Mouse (Mus musculus) midbrain, embryonic 11.5 days (tissue): ENCODE data around the gene Inpp5e. TPM values are rescaled to one million over a fixed set of nuclear protein-coding genes. Genes with fewer than 3 reads are reported as not detected.

ENCODE experiments used
- ATAC-seq: fragments of 200-750 bp; cut with Nextera tagmentation; 2 replicates; pipeline ENCODE4 v1.8.0; 2017; ENCODE audit warnings: moderate TSS enrichment, moderate library complexity; ENCODE audit not compliant: low FRiP score
- DNase-seq: peaks from one replicate; pipeline ENCODE4 v3.0.0; 2015; ENCODE audit warnings: low spot score; ENCODE audit errors: missing footprints
- H3K27ac ChIP-seq: fragments of 300-500 bp; sonication (generic); 2 replicates; pipeline ENCODE4 v1.5.1; 2014; ENCODE audit warnings: low read depth, low read length
- H3K27me3 ChIP-seq: fragments of 300-500 bp; sonication (generic); 2 replicates; pipeline ENCODE4 v1.6.1; 2014; ENCODE audit warnings: mild to moderate bottlenecking, low read length, moderate library complexity, mixed read lengths; ENCODE audit not compliant: control insufficient read depth, insufficient read depth
- H3K36me3 ChIP-seq: fragments of 300-500 bp; sonication (generic); 2 replicates; pipeline ENCODE4 v1.6.1; 2014; ENCODE audit warnings: mild to moderate bottlenecking, low read length, moderate library complexity, mixed read lengths; ENCODE audit not compliant: control insufficient read depth, insufficient read depth
- H3K4me1 ChIP-seq: fragments of 300-500 bp; sonication (generic); 2 replicates; pipeline ENCODE4 v1.6.1; 2014; ENCODE audit warnings: low read length; ENCODE audit not compliant: control insufficient read depth, insufficient read depth
- H3K4me2 ChIP-seq: fragments of 300-500 bp; sonication (generic); 2 replicates; pipeline ENCODE4 v1.6.1; 2014; ENCODE audit warnings: mild to moderate bottlenecking, moderate library complexity
- H3K4me3 ChIP-seq: fragments of 300-500 bp; sonication (generic); 2 replicates; pipeline ENCODE4 v1.5.1; 2014; ENCODE audit warnings: low read depth, low read length
- H3K9ac ChIP-seq: fragments of 300-500 bp; sonication (generic); 2 replicates; pipeline ENCODE4 v1.6.1; 2014; ENCODE audit warnings: low read length
- H3K9me3 ChIP-seq: fragments of 300-500 bp; sonication (generic); 2 replicates; pipeline ENCODE4 v1.6.1; 2016; ENCODE audit warnings: low read length; ENCODE audit not compliant: control insufficient read depth
- WGBS: fragments of 180-500 bp; shearing (Covaris S2); extraction: QIAGEN DNeasy Blood & Tissue Kit; methylation state at CpG from one replicate; pipeline ENCODE4 v1.1.7; 2014; 5-methylcytosine and 5-hydroxymethylcytosine counted together
- polyA plus RNA-seq: library from polyadenylated mRNA; unstranded; fragments of >200 nt; fragmentation: Nextera tagmentation; extraction: Ambion mirVana; gene quantifications from 2 replicates; pipeline ENCODE4 v1.2.1, GENCODE M21; 2014

Inpp5e gene
- polyA plus RNA-seq, 1 experiment from 2014 or later: 23.3 TPM

GRCm38 (mm10) chr2:26444368-26444767, 35.4 kb upstream of the Inpp5e start:
- no peak for ATAC-seq
- H3K36me3 ChIP-seq: peaks cover 9% of the 10 kb centered on the region; the same call in 1 of the 2 replicates
- WGBS: 6% methylated on average over 15 of the region's 15 CpGs
- H3K27me3 ChIP-seq: no peaks in the 10 kb centered on the region
- no peak overlapping the region for H3K27ac ChIP-seq
- H3K4me3 ChIP-seq: peak overlapping the region; percentile 78
- peak overlapping the region; percentile 80 for H3K9ac ChIP-seq
- no peaks in the 10 kb centered on the region for H3K9me3 ChIP-seq
- H3K4me1 ChIP-seq: peaks cover 23% of the 10 kb centered on the region
- no peak for DNase-seq
- peak overlapping the region; percentile 82 for H3K4me2 ChIP-seq

GRCm38 (mm10) chr2:26443876-26444275, 34.9 kb upstream of the Inpp5e start:
- peak overlapping the region; percentile 80 for H3K9ac ChIP-seq
- no peak for ATAC-seq

GRCm38 (mm10) chr2:26442843-26443242, 33.8 kb upstream of the Inpp5e start:
- Histone ChIP-seq H3K4me3 (no peak overlapping the region), H3K27ac (no peak overlapping the region), H3K4me2 (no peak overlapping the region), H3K36me3 (peaks cover 11% of the 10 kb centered on the region; the same call in 1 of the 2 replicates), H3K4me1 (peaks cover 23% of the 10 kb centered on the region), H3K9ac (no peak overlapping the region), H3K27me3 (no peaks in the 10 kb centered on the region), H3K9me3 (no peaks in the 10 kb centered on the region)
- DNase-seq (no peak), ATAC-seq (no peak)
- 72% methylated on average over 1 of the region's 1 CpGs for WGBS

More at GRCm38 (mm10) chr2:26443876-26444275, 34.9 kb upstream of the Inpp5e start:
- Histone ChIP-seq H3K4me2 (peak overlapping the region; percentile 82), H3K27me3 (no peaks in the 10 kb centered on the region), H3K27ac (no peak overlapping the region), H3K9me3 (no peaks in the 10 kb centered on the region), H3K4me1 (peaks cover 23% of the 10 kb centered on the region), H3K4me3 (peak overlapping the region; percentile 78), H3K36me3 (peaks cover 9% of the 10 kb centered on the region; the same call in 1 of the 2 replicates)
- WGBS: 61% methylated on average over 3 of the region's 3 CpGs
- DNase-seq: no peak

GRCm38 (mm10) chr2:26441688-26442087, 32.7 kb upstream of the Inpp5e start:
- no peak overlapping the region for H3K4me2 ChIP-seq
- WGBS: 84% methylated on average over 5 of the region's 5 CpGs
- H3K36me3 ChIP-seq: peaks cover 11% of the 10 kb centered on the region; the same call in 1 of the 2 replicates
- peaks cover 20% of the 10 kb centered on the region for H3K4me1 ChIP-seq
- H3K9me3 ChIP-seq: no peaks in the 10 kb centered on the region
- no peak overlapping the region for H3K4me3 ChIP-seq
- H3K9ac ChIP-seq: no peak overlapping the region
- no peaks in the 10 kb centered on the region for H3K27me3 ChIP-seq
- H3K27ac ChIP-seq: no peak overlapping the region
- no peak for DNase-seq
- no peak for ATAC-seq

GRCm38 (mm10) chr2:26441261-26441660, 32.3 kb upstream of the Inpp5e start:
- peaks cover 11% of the 10 kb centered on the region; the same call in 1 of the 2 replicates for H3K36me3 ChIP-seq
- WGBS: 94% methylated on average over 4 of the region's 4 CpGs
- peaks cover 15% of the 10 kb centered on the region for H3K4me1 ChIP-seq

GRCm38 (mm10) chr2:26439671-26440070, 30.7 kb upstream of the Inpp5e start:
- H3K9ac ChIP-seq: no peak overlapping the region
- ATAC-seq (no peak), DNase-seq (no peak)
- peaks cover 13% of the 10 kb centered on the region for H3K4me1 ChIP-seq
- no peak overlapping the region for H3K27ac ChIP-seq
- no peaks in the 10 kb centered on the region for H3K9me3 ChIP-seq
- no peak overlapping the region for H3K4me2 ChIP-seq
- peaks cover 14% of the 10 kb centered on the region; the same call in 1 of the 2 replicates for H3K36me3 ChIP-seq
- no peak overlapping the region for H3K4me3 ChIP-seq
- H3K27me3 ChIP-seq: no peaks in the 10 kb centered on the region
- WGBS: 89% methylated on average over 6 of the region's 6 CpGs

More at GRCm38 (mm10) chr2:26441261-26441660, 32.3 kb upstream of the Inpp5e start:
- Histone ChIP-seq H3K27me3 (no peaks in the 10 kb centered on the region), H3K9me3 (no peaks in the 10 kb centered on the region), H3K4me2 (no peak overlapping the region), H3K27ac (no peak overlapping the region), H3K9ac (no peak overlapping the region), H3K4me3 (no peak overlapping the region)
- no peak for DNase-seq
- ATAC-seq: no peak

GRCm38 (mm10) chr2:26438373-26438772, 29.4 kb upstream of the Inpp5e start:
- no peaks in the 10 kb centered on the region for H3K9me3 ChIP-seq
- no peak overlapping the region; the same call in 1 of the 2 replicates for H3K9ac ChIP-seq
- H3K4me2 ChIP-seq: no peak overlapping the region
- peaks cover 20% of the 10 kb centered on the region for H3K36me3 ChIP-seq
- peaks cover 2% of the 10 kb centered on the region for H3K4me1 ChIP-seq
- H3K27me3 ChIP-seq: no peaks in the 10 kb centered on the region
- DNase-seq: no peak
- H3K4me3 ChIP-seq: no peak overlapping the region
- WGBS: 92% methylated on average over 7 of the region's 7 CpGs
- H3K27ac ChIP-seq: no peak overlapping the region
- ATAC-seq: no peak

- peaks cover 23% of the 10 kb centered on the region for H3K36me3 ChIP-seq
- ATAC-seq: no peak
Measured at GRCm38 (mm10) chr2:26437221-26437620, 28.2 kb upstream of the Inpp5e start.

GRCm38 (mm10) chr2:26434791-26435572, 26.0 kb upstream of the Inpp5e start:
- no peak for ATAC-seq
- H3K27ac ChIP-seq: no peak overlapping the region

More at GRCm38 (mm10) chr2:26437221-26437620, 28.2 kb upstream of the Inpp5e start:
- no peak for DNase-seq
- Histone ChIP-seq H3K27ac (no peak overlapping the region), H3K4me1 (no peaks in the 10 kb centered on the region), H3K9ac (no peak overlapping the region), H3K9me3 (no peaks in the 10 kb centered on the region), H3K4me3 (no peak overlapping the region), H3K4me2 (no peak overlapping the region), H3K27me3 (no peaks in the 10 kb centered on the region)
- 86% methylated on average over 4 of the region's 4 CpGs for WGBS

More at GRCm38 (mm10) chr2:26434791-26435572, 26.0 kb upstream of the Inpp5e start:
- no peak overlapping the region for H3K4me2 ChIP-seq
- 92% methylated on average over 7 of the region's 7 CpGs for WGBS
- no peak overlapping the region for H3K4me3 ChIP-seq
- peaks cover 27% of the 10 kb centered on the region for H3K36me3 ChIP-seq
- H3K27me3 ChIP-seq: no peaks in the 10 kb centered on the region
- H3K9me3 ChIP-seq: no peaks in the 10 kb centered on the region
- DNase-seq: no peak
- no peaks in the 10 kb centered on the region for H3K4me1 ChIP-seq
- no peak overlapping the region for H3K9ac ChIP-seq
